Mouse (Mus musculus) hindbrain, embryonic 15.5 days (tissue): Measurements from ENCODE around the gene Zbed6. TPM values are rescaled to one million over a fixed set of nuclear protein-coding genes. Genes with fewer than 3 reads are reported as not detected.
A peak's percentile ranks its signal among the peaks of the same experiment; 100 is the strongest.

Experiments used
- ATAC-seq: fragments of 200-750 bp; cut with Nextera tagmentation; 2 replicates; pipeline ENCODE4 v1.8.0; 2017; ENCODE audit warnings: low read depth, moderate number of reproducible peaks, moderate TSS enrichment; ENCODE audit not compliant: low FRiP score
- H3K27ac ChIP-seq: fragments of 300-500 bp; sonication (generic); replicated peaks from 2 replicates; pipeline ENCODE4 v1.5.1; 2015; ENCODE audit warnings: mild to moderate bottlenecking, inconsistent platforms
- H3K27me3 ChIP-seq: fragments of 300-500 bp; sonication (generic); 2 replicates; pipeline ENCODE4 v1.6.1; 2015; ENCODE audit warnings: control low read depth, inconsistent platforms
- H3K36me3 ChIP-seq: fragments of 300-500 bp; sonication (generic); 2 replicates; pipeline ENCODE4 v1.6.1; 2015; ENCODE audit warnings: control low read depth, inconsistent platforms
- H3K4me1 ChIP-seq: fragments of 300-500 bp; sonication (generic); replicated peaks from 2 replicates; pipeline ENCODE4 v1.6.1; 2015; ENCODE audit warnings: control low read depth, inconsistent platforms
- H3K4me2 ChIP-seq: fragments of 300-500 bp; sonication (generic); 2 replicates; pipeline ENCODE4 v1.6.1; 2015; ENCODE audit warnings: moderate library complexity, mild to moderate bottlenecking, inconsistent platforms
- H3K4me3 ChIP-seq: fragments of 300-500 bp; sonication (generic); 2 replicates; pipeline ENCODE4 v1.5.1; 2015; ENCODE audit warnings: mild to moderate bottlenecking, inconsistent platforms
- H3K9ac ChIP-seq: fragments of 300-500 bp; sonication (generic); 2 replicates; pipeline ENCODE4 v1.6.1; 2015; ENCODE audit warnings: inconsistent platforms
- H3K9me3 ChIP-seq: fragments of 300-500 bp; sonication (generic); 2 replicates; pipeline ENCODE4 v1.6.1; 2016; ENCODE audit warnings: control low read depth, inconsistent platforms
- WGBS: fragments of 180-500 bp; shearing (Covaris S2); methylation state at CpG from one replicate; pipeline ENCODE4 v1.1.7; 2015; 5-methylcytosine and 5-hydroxymethylcytosine counted together
- polyA plus RNA-seq: library from polyadenylated mRNA; unstranded; fragments of >200 nt; fragmentation: Nextera tagmentation; extraction: Ambion mirVana; gene quantifications from 2 replicates; pipeline ENCODE4 v1.2.1, GENCODE M21; 2015

Zbed6 gene
- polyA plus RNA-seq, 1 experiment from 2014 or later = not detected

DNA sequence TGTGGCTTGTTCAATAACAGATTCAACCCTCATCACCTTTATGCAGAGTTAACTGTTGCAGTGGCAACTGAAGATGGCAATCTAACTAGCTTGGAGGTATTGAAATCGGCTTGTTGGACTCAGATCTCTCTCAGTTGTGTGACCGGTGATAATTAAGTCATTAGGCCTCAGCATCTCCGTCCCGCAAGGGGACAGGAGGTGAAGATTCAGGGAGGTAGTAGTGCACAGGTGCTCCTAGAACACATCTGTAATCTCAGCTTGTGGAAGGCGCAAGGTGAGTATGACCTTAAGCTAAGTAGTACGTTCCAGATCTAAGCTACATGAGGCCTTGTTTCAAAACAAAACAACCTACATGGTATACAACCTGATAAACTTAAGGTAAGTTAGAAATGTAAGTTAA is 50.1 kb downstream of the Zbed6 start:
- ATAC-seq = peak; percentile 50
- Histone ChIP-seq H3K4me2 (no peak overlapping the region), H3K36me3 (peaks cover 28% of the 10 kb centered on the region)

DNA sequence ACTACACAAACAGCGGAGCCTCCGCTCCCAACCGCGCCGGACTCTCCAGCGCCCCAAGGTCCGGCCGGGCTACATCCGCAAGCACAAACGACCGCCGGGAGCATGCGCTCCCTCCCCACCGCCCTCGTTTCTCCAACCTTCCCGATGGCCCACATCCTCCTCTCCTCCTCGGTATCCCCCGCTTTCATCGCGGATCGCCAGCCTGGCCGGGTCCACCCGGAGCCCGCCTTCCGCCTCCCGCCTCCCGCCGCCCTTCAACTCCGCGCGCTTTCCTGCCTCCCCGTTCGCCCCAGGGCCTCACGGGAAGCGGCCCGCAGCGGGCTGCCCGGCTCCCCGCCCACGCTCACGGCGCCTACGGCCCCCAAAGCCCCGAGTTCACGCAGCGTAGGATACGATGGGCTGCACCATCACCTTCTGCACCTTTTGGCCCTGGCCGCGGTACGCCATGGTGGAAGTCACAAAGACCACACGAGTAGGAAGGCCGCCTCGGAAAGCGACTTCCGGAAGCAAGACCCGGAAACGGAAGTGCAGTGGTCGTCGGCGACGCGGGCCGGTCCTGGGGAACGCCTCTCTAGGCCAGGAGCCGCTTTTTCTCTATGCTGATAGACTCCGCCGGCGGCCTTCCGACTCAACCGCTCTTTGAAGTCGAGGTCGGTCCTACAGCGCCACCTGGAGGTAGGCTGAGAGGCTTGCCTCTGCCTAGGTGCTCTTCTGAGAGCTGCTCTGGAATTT is 50.7 kb downstream of the Zbed6 start, which contains the start of gene Snrpe:
Gene Snrpe (minus strand): TSS at position 521 of the 732 bp plus-strand sequence.
- peak within 1 kb of the TSS; percentile 93 for H3K27ac ChIP-seq
- H3K4me2 ChIP-seq = peak within 1 kb of the TSS; percentile 71
- H3K9ac ChIP-seq = peak within 1 kb of the TSS; percentile 95
- H3K4me3 ChIP-seq = peak within 1 kb of the TSS; percentile 87
- H3K9me3 ChIP-seq = no peaks in the 10 kb centered on the region
- ATAC-seq = peak; percentile 98
- WGBS = under 1% methylated on average over 73 of the region's 73 CpGs
- H3K36me3 ChIP-seq = peaks cover 34% of the 10 kb centered on the region
- H3K27me3 ChIP-seq = no peaks in the 10 kb centered on the region
- H3K4me1 ChIP-seq = peaks cover 21% of the 10 kb centered on the region

More for the DNA sequence above, 50.1 kb downstream of the Zbed6 start:
- Histone ChIP-seq H3K4me1 (peaks cover 21% of the 10 kb centered on the region), H3K9ac (no peak overlapping the region), H3K27ac (no peak overlapping the region), H3K4me3 (no peak overlapping the region), H3K27me3 (no peaks in the 10 kb centered on the region), H3K9me3 (no peaks in the 10 kb centered on the region)
- WGBS = 62% methylated on average over 6 of the region's 6 CpGs

Other genes with a start within 250 kb of the Zbed6 start
- gene Sox13, start 236.5 kb downstream of the Zbed6 start, polyA plus RNA-seq = 6.0 and 7.3 TPM in 2 replicates
- 412 and 465 TPM in 2 replicates for gene Snrpe, start 50.6 kb downstream of the Zbed6 start, polyA plus RNA-seq
- 2.3 and 3.0 TPM in 2 replicates for gene Gm38394, start 433 bp upstream of the Zbed6 start, polyA plus RNA-seq
- 0.08 and 0.09 TPM in 2 replicates for gene Lax1, start 29.2 kb upstream of the Zbed6 start, polyA plus RNA-seq
- gene Atp2b4, start 140.2 kb upstream of the Zbed6 start, polyA plus RNA-seq = 11.8 and 12.4 TPM in 2 replicates
- gene Optc, start 247.1 kb upstream of the Zbed6 start, polyA plus RNA-seq = 3.0 and 3.9 TPM in 2 replicates